Mouse (Mus musculus): Measurements from ENCODE around the gene Bricd5.

DNA sequence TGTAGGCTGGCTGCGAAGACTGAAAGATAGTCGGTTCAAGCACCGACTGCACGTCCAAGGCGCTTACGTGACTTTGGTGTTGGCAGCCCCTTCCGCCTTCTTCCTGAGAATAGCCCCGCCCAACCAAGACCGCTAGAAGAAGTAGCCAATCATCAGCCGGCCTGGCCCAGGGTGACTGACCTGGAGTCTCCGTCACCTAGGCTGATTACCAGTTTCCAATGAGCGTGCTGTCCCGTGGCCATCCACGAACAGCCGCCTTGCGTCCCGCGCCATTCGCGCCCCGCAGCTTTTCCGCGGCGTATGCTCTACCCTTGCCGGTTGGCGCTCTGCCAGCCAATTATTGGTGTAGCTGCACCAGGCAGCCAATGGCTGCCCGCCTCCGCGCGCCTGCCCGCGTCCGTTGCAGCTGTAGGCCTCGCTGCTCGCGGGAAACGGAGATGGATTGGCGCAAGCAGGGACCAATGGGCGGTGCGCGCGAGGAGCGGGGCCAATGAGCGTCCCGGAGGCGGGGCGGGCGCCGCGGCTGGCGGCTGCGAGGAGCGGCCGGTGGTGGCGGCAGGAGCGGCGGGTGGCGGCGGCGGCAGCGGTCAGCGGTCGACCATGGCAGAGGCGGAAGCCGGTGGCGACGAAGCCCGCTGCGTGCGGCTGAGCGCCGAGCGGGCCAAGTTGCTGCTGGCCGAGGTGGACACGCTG lies 3.6 kb upstream of the Bricd5 start, which contains the start of the genes E4f1 and Pgp:
- no peak for TF ChIP-seq CTCF (IDR thresholded peaks at IDR 0.05; ENCODE audit: low read depth, low read length)
- no peak for TF ChIP-seq POLR2A (IDR thresholded peaks at IDR 0.05; ENCODE audit: borderline replicate concordance, low read depth, low read length)

Measured in bone marrow macrophage, adult 2 months (primary cell).